In the genomic region with DNA sequence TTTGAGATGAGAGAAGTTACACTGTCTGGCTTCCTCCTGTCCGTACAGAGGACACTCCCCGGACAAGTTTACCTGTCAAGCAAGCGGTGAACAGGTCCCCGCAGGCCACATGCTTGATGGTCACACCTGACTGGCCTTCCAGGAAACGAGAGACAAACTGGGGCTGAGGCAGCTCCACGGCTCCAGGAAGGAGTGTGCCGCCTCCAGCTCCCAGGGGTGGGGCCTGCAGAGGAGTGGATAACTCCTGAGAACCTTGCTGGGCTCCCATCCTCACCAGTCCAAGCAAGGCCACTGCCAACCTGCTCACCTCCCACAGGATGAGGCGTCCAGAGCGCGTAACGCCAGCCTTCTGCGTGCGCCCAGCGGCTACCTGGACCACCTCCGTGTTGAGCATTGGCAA, we compare ENCODE assay signal across 17 mouse cellular contexts. TPM values are rescaled to one million over a fixed set of nuclear protein-coding genes. Genes with fewer than 3 reads are reported as not detected.
A peak's percentile ranks its signal among the peaks of the same experiment; 100 is the strongest.
DNase-seq lines count a peak whose midpoint lies in the region; ATAC-seq and TF ChIP-seq lines count a peak whose summit lies in the region.
"Had no signal": no experiment of that assay in that cellular context is flagged by ENCODE, and none has a peak within 500 bp of the region (broad histone marks: within the 10 kb centered on the region; RNA-seq: fewer than 3 reads in every experiment).

No protein-coding gene starts in this region.

- 62% methylated on average over 15 of the region's 15 CpGs for WGBS in kidney, adult 2 months
- 78% methylated on average over 15 of the region's 15 CpGs for WGBS in kidney, embryonic 14.5 days
- 88% methylated on average over 15 of the region's 15 CpGs for WGBS in bone marrow, adult 2 months
- WGBS in forebrain, postnatal 0 days = 95% methylated on average over 15 of the region's 15 CpGs

- H3K4me1 ChIP-seq in kidney, adult 2 months (ENCODE audit: control insufficient read depth, insufficient read depth, low read length) = peaks cover 10% of the 10 kb centered on the region; the same call in 1 of the 2 replicates
- peaks cover 14% of the 10 kb centered on the region for H3K4me1 ChIP-seq in kidney, embryonic 14.5 days (ENCODE audit: control insufficient read depth, insufficient read depth, low read length)
- peaks cover 3% of the 10 kb centered on the region; the same call in 1 of the 2 replicates for H3K4me1 ChIP-seq in bone marrow, adult 2 months (ENCODE audit: control insufficient read depth, insufficient read depth, low read length)
- peaks cover 6% of the 10 kb centered on the region for H3K4me1 ChIP-seq in forebrain, postnatal 0 days (ENCODE audit: insufficient read depth)

- H3K4me3 ChIP-seq in kidney, adult 2 months (ENCODE audit: insufficient read depth, low read depth, low read length) = no peak overlapping the region
- H3K4me3 ChIP-seq in kidney, embryonic 14.5 days (ENCODE audit: low read length) = no peak overlapping the region
- no peak overlapping the region for H3K4me3 ChIP-seq in bone marrow, adult 2 months (replicated peaks; ENCODE audit: control insufficient read depth, low read depth, low read length)
- no peak overlapping the region for H3K4me3 ChIP-seq in forebrain, postnatal 0 days (ENCODE audit: low read depth, low read length)
- H3K4me3 ChIP-seq: heart, embryonic 10.5 days; layer of hippocampus, adult 2 months; left cerebral cortex, adult 2 months; midbrain, embryonic 15.5 days had no signal

- no peak for TF ChIP-seq CTCF in kidney, adult 2 months (conservative IDR thresholded peaks at IDR 0.05; ENCODE audit: insufficient read depth, insufficient read length, low read depth, low read length)
- no peak for TF ChIP-seq CTCF in bone marrow, adult 2 months (IDR thresholded peaks at IDR 0.05; ENCODE audit: control insufficient read depth, insufficient read depth, low read length)
- no peak for TF ChIP-seq CTCF in forebrain, postnatal 0 days (IDR thresholded peaks at IDR 0.05; ENCODE audit: low read depth)

- no peaks in the 10 kb centered on the region for H3K36me3 ChIP-seq in kidney, adult 2 months (ENCODE audit: control insufficient read depth, insufficient read depth, low read length)
- H3K36me3 ChIP-seq in kidney, embryonic 14.5 days (ENCODE audit: control insufficient read depth, insufficient read depth, low read length) = peaks cover 5% of the 10 kb centered on the region; the same call in 1 of the 2 replicates
- H3K36me3 ChIP-seq in splenic B cell, adult 2 months (ENCODE audit: control insufficient read depth, insufficient read depth, low read length, poor library complexity, severe bottlenecking) = no peaks in the 10 kb centered on the region
- no peaks in the 10 kb centered on the region for H3K36me3 ChIP-seq in forebrain, postnatal 0 days (ENCODE audit: insufficient read depth)
- H3K36me3 ChIP-seq: midbrain, embryonic 15.5 days had no signal

- no peak for TF ChIP-seq POLR2A in kidney, adult 2 months (IDR thresholded peaks at IDR 0.05; ENCODE audit: low read depth, low read length)
- TF ChIP-seq POLR2A in bone marrow, adult 2 months (IDR thresholded peaks at IDR 0.05; ENCODE audit: borderline replicate concordance, control insufficient read depth, low read depth, low read length) = no peak

- no peaks in the 10 kb centered on the region for H3K27me3 ChIP-seq in kidney, adult 2 months (replicated peaks; ENCODE audit: control insufficient read depth, insufficient read depth, low read length)
- H3K27me3 ChIP-seq in kidney, embryonic 14.5 days (ENCODE audit: control insufficient read depth, insufficient read depth, low read length) = no peaks in the 10 kb centered on the region
- H3K27me3 ChIP-seq in splenic B cell, adult 2 months (ENCODE audit: control insufficient read depth, insufficient read depth, low read length, poor library complexity, severe bottlenecking) = no peaks in the 10 kb centered on the region
- no peaks in the 10 kb centered on the region for H3K27me3 ChIP-seq in forebrain, postnatal 0 days (ENCODE audit: insufficient read depth, low read length)
- H3K27me3 ChIP-seq: midbrain, embryonic 15.5 days had no signal

- H3K4me2 ChIP-seq in kidney, embryonic 14.5 days (replicated peaks; ENCODE audit: low read depth, low read length) = no peak overlapping the region
- H3K4me2 ChIP-seq in forebrain, postnatal 0 days (ENCODE audit: low read depth) = no peak overlapping the region
- H3K4me2 ChIP-seq: midbrain, embryonic 15.5 days had no signal

- no peak overlapping the region for H3K9ac ChIP-seq in kidney, embryonic 14.5 days (ENCODE audit: low read depth, low read length)
- H3K9ac ChIP-seq in forebrain, postnatal 0 days = no peak overlapping the region
- H3K9ac ChIP-seq: midbrain, embryonic 15.5 days had no signal

- no peak for ATAC-seq in kidney, embryonic 14.5 days (ENCODE audit: low FRiP score, low TSS enrichment)
- no peak for ATAC-seq in forebrain, postnatal 0 days
- ATAC-seq: forebrain, embryonic 14.5 days; midbrain, embryonic 15.5 days had no signal

- DNase-seq in kidney, adult 2 months = peak; percentile 84
- peak; percentile 43 to 80 for DNase-seq in kidney, postnatal 25 days
- DNase-seq in splenic B cell, adult 2 months (ENCODE audit: low read depth, low spot score) = peak; percentile 34
- DNase-seq in lung, postnatal 14 days = no peak
- DNase-seq in forebrain, postnatal 0 days = no peak
- DNase-seq: cerebellum, postnatal 14 days; gastrocnemius, postnatal 36 days; retina, postnatal 1 day; thymus, adult 2 months had no signal

- H3K9me3 ChIP-seq in kidney, embryonic 14.5 days (ENCODE audit: control insufficient read depth, low read length) = no peaks in the 10 kb centered on the region
- H3K9me3 ChIP-seq in forebrain, postnatal 0 days (ENCODE audit: low read length) = no peaks in the 10 kb centered on the region
- H3K9me3 ChIP-seq: heart, embryonic 10.5 days; midbrain, embryonic 15.5 days had no signal

- no peak overlapping the region for H3K27ac ChIP-seq in kidney, adult 2 months (ENCODE audit: insufficient read depth, low read depth, low read length)
- H3K27ac ChIP-seq in kidney, embryonic 14.5 days (ENCODE audit: low read depth, low read length) = no peak overlapping the region
- 0 out of 2 replicates have a peak overlapping the region, but pooled peaks have one; percentile 12 for H3K27ac ChIP-seq in bone marrow, adult 2 months (ENCODE audit: control insufficient read depth, insufficient read depth, low read depth, low read length, poor library complexity)
- no peak overlapping the region for H3K27ac ChIP-seq in forebrain, postnatal 0 days (ENCODE audit: low read depth, low read length)
- H3K27ac ChIP-seq: heart, embryonic 10.5 days; layer of hippocampus, adult 2 months; left cerebral cortex, adult 2 months; midbrain, embryonic 15.5 days had no signal

RNA-seq across cellular contexts. Expression of a gene that starts 4.9 kb away (rescaled TPM):
- 108 and 126 TPM in 2 replicates for polyA plus RNA-seq in kidney, adult 2 months (2012; rRNA removed)
- 68.2 and 111 TPM in 2 replicates for polyA plus RNA-seq in kidney, embryonic 14.5 days (2014; fragmentation: Nextera tagmentation; extraction: Ambion mirVana)
- 20.6 and 30.0 TPM in 2 replicates for polyA plus RNA-seq in bone marrow, adult 2 months (2011; ENCODE audit: insufficient read depth, insufficient read length, low replicate concordance, missing spikeins)
- total RNA-seq in forebrain, postnatal 0 days (2014; rRNA removed) = 99.0 and 107 TPM in 2 replicates
- polyA plus RNA-seq in forebrain, postnatal 0 days (2015; fragmentation: Nextera tagmentation; extraction: Ambion mirVana) = 104 and 131 TPM in 2 replicates

RNA-seq across cellular contexts. Expression of a gene that starts 6.2 kb away (rescaled TPM):
- 18.3 and 24.6 TPM in 2 replicates for polyA plus RNA-seq in kidney, adult 2 months (2012; rRNA removed)
- 15.8 and 20.6 TPM in 2 replicates for polyA plus RNA-seq in kidney, embryonic 14.5 days (2014; fragmentation: Nextera tagmentation; extraction: Ambion mirVana)
- 10.4 and 17.8 TPM in 2 replicates for polyA plus RNA-seq in bone marrow, adult 2 months (2011; ENCODE audit: insufficient read depth, insufficient read length, low replicate concordance, missing spikeins)
- total RNA-seq in forebrain, postnatal 0 days (2014; rRNA removed) = 4.7 and 6.1 TPM in 2 replicates
- 5.5 and 5.7 TPM in 2 replicates for polyA plus RNA-seq in forebrain, postnatal 0 days (2015; fragmentation: Nextera tagmentation; extraction: Ambion mirVana)

RNA-seq across cellular contexts. Expression of a gene that starts 6.2 kb away (rescaled TPM):
- polyA plus RNA-seq in kidney, adult 2 months (2012; rRNA removed) = 78.2 and 144 TPM in 2 replicates
- 23.1 and 28.1 TPM in 2 replicates for polyA plus RNA-seq in kidney, embryonic 14.5 days (2014; fragmentation: Nextera tagmentation; extraction: Ambion mirVana)
- polyA plus RNA-seq in bone marrow, adult 2 months (2011; ENCODE audit: insufficient read depth, insufficient read length, low replicate concordance, missing spikeins) = 48.0 and 66.6 TPM in 2 replicates
- total RNA-seq in forebrain, postnatal 0 days (2014; rRNA removed) = 15.3 and 22.0 TPM in 2 replicates
- polyA plus RNA-seq in forebrain, postnatal 0 days (2015; fragmentation: Nextera tagmentation; extraction: Ambion mirVana) = 13.9 and 19.0 TPM in 2 replicates

RNA-seq across cellular contexts. Expression of a gene that starts 13.1 kb away (rescaled TPM):
- 153 and 278 TPM in 2 replicates for polyA plus RNA-seq in kidney, adult 2 months (2012; rRNA removed)
- polyA plus RNA-seq in kidney, embryonic 14.5 days (2014; fragmentation: Nextera tagmentation; extraction: Ambion mirVana) = 1,650 and 2,291 TPM in 2 replicates
- 181 and 299 TPM in 2 replicates for polyA plus RNA-seq in bone marrow, adult 2 months (2011; ENCODE audit: insufficient read depth, insufficient read length, low replicate concordance, missing spikeins)
- total RNA-seq in forebrain, postnatal 0 days (2014; rRNA removed) = 772 and 968 TPM in 2 replicates
- 938 and 1,223 TPM in 2 replicates for polyA plus RNA-seq in forebrain, postnatal 0 days (2015; fragmentation: Nextera tagmentation; extraction: Ambion mirVana)

RNA-seq across cellular contexts. Expression of a gene that starts 17.9 kb away (rescaled TPM):
- polyA plus RNA-seq in kidney, adult 2 months (2012; rRNA removed) = 78.1 and 92.4 TPM in 2 replicates
- 128 and 156 TPM in 2 replicates for polyA plus RNA-seq in kidney, embryonic 14.5 days (2014; fragmentation: Nextera tagmentation; extraction: Ambion mirVana)
- 5.2 and 8.6 TPM in 2 replicates for polyA plus RNA-seq in bone marrow, adult 2 months (2011; ENCODE audit: insufficient read depth, insufficient read length, low replicate concordance, missing spikeins)
- total RNA-seq in forebrain, postnatal 0 days (2014; rRNA removed) = 76.9 and 83.5 TPM in 2 replicates
- 50.8 and 55.5 TPM in 2 replicates for polyA plus RNA-seq in forebrain, postnatal 0 days (2015; fragmentation: Nextera tagmentation; extraction: Ambion mirVana)
- total RNA-seq: megakaryocyte, adult 5-6 weeks had no signal

Comparison
In these comparisons a context has a peak if more than half of its experiments do, and no peak if none do; other contexts are left out.
1. DNase-seq: peak in kidney, adult 2 months (single experiment), kidney, postnatal 25 days (2 of 2) and splenic B cell, adult 2 months (single experiment); none in lung, postnatal 14 days (single experiment) and forebrain, postnatal 0 days (single experiment).